Mouse (Mus musculus) CD4-positive, CD25-positive, alpha-beta regulatory T cell, adult 2 months (primary cell): ENCODE results near the gene Tmem159.

Experiments used
- DNase-seq: peaks from one replicate; pipeline ENCODE4 v3.0.0-alpha.2; 2012; ENCODE audit warnings: low read depth, low spot score

The Tmem159 gene

GRCm38 (mm10) chr7:120102164-120102972 lies at the start of gene Tmem159:
Tmem159 (plus strand) TSS chr7:120102353.
- DNase-seq: peak; percentile 52

GRCm38 (mm10) chr7:120054016-120054415 lies 48.1 kb upstream of the Tmem159 start:
- DNase-seq: no peak

DNA sequence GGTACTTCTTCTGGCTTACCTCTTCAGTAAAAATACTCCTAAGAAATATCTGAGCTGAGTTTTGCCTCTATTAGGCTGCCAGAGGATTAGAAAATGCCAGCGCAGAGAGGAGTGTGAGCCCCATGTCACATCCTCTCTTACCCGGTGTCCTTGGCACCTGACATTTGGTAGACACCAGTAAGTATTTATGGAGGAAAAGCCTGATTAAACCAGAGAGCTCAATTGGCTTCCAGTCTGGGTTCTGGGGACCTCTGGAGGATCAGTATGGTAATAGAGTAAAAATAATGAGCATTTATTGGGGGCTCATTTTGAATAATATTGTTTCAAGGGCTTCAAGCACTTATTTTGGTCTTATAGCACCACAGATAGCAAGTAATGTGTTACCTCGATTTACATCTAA lies 46.7 kb upstream of the Tmem159 start:
- DNase-seq: no peak

GRCm38 (mm10) chr7:120064045-120064444 lies 38.1 kb upstream of the Tmem159 start:
- peak; percentile 4 for DNase-seq

- no peak for DNase-seq
Measured at GRCm38 (mm10) chr7:120068114-120068513, 34.0 kb upstream of the Tmem159 start.

DNA sequence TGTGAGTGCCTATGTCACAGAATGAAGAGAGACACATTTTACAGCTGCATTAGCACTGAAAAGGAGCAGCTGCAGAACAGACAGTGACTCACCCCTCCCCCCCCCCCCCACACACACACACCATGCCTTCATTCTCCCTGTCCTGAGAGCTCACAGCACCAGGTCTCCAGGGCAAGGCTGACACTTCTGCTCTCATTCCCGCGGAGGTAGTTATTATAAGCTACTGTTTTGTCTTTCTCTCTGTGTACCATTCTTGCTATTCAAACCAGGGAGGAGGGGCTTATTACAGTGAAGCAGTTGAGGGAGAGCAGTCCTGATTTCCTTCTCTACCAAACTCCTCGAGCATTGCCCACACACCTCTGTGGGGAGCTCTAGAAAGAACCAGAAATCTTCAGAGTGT lies 33.0 kb upstream of the Tmem159 start:
- DNase-seq: no peak

GRCm38 (mm10) chr7:120080177-120080576 lies 22.0 kb upstream of the Tmem159 start:
- no peak for DNase-seq

DNA sequence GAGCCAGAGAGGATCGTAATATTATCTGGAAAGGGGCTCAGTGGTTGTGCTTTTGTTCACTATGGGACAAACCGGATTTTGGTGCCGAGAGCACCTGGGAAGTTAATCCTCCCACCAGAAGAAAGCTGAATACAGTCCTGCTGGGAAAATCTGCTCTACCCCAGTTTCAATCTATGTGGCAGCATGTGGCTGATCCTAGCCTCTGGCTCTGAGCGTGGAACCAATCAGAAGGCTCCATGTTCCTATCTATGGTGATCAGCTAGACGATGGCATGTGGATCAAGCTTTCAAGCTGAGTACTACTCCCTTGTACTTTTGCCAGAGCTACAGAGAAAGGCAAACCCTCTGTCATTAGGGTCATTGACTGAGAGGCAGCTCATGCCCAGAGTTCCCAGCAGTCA lies 9.1 kb upstream of the Tmem159 start:
- DNase-seq: no peak

- no peak for DNase-seq
Measured at GRCm38 (mm10) chr7:120094216-120094615, 7.9 kb upstream of the Tmem159 start.

GRCm38 (mm10) chr7:120095180-120095579 lies 7.0 kb upstream of the Tmem159 start, which contains the start of gene Dnah3:
Dnah3 (minus strand) TSS chr7:120095280.
- DNase-seq: no peak

DNA sequence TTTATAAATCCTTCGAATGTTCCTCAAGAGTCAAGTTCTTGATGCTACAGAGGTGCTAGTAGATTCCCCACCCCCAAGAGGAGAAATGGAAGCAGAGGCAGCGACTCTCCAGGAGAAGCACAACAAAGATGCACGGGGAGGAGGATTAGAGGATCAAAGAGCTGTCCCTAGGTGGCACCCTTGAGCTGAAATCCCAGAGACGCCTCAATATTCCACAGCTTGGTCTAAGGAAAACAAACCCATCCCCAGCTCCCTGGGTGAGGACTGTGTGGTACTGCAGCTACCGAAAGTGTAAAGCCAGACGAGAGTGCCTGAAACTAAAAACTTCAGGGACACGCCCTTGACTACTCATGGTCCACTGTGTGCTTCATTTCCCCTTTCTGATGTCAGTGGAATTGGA lies 4.3 kb upstream of the Tmem159 start:
- peak; percentile 32 for DNase-seq

DNA sequence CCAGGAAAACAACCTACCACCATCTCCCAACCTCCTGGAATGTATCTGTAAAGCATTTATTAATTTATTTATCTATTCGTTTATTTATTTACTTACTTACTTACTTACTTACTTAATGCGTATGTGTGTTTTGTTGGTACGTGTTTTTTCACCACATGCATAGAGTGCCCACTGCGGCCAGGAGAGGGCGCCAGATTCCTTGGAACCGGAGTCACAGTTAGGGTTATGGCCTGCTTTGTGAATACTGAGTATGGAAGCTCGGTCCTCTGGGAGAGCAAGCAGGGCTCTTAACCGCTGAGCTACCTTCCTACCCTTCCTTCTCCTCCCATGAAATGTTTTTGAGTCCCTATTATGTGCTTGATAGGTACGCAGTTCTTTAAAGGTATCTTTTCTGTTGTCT lies 3.8 kb upstream of the Tmem159 start:
- DNase-seq: peak; percentile 54

DNA sequence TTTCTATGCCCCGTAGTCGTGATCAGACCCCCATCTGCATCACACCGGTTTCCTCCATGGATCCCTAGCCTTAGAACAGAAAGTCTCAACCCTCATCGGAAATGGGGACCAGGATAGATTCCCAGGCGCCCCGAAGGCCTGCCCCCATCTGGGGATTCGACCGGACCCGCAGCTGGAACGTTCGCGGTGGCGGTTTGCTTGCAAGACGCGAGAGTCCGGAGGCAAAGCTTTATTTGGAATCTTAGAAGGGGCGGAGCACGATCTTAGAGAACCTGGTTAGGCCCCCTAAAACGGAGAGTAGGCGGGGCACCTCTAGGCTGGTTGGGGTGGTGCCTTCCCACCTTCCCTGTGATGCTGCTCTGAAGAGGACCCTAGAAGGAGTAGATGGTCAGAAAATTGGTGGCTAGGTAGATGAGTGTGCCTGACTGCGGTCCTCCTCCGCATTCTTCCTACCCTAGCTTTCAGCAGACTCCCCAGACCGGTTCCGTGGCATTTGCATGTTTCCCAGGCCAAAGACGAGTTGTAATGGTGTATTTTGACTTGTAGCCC lies 940 bp downstream of the Tmem159 start:
- DNase-seq: no peak

- DNase-seq: peak; percentile 5
Measured at GRCm38 (mm10) chr7:120104975-120105374, 2.8 kb downstream of the Tmem159 start.

- DNase-seq: no peak
Measured at GRCm38 (mm10) chr7:120106356-120106755, 4.2 kb downstream of the Tmem159 start.

DNA sequence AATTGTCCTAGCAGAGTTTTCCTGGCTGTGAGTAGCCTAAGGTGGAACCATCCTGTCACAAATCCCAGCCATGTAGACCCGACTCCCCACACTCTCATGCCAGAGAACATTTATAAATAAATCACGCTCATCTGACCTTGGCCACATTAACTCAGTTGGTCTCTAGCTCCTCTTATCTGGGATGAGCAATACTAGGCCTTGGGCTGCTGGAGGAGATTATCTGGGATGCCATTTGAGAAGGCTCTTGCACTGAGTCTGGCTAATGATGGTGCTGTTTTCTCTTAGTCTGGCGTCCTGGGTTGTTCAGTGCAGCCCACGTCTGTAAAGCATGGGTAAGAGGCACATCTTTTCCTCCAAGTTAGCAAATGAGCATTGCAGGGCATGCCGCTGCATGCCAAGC lies 7.5 kb downstream of the Tmem159 start:
- DNase-seq: no peak

- DNase-seq: no peak
Measured at GRCm38 (mm10) chr7:120116976-120117375, 14.8 kb downstream of the Tmem159 start.

GRCm38 (mm10) chr7:120117529-120117928 lies 15.4 kb downstream of the Tmem159 start:
- no peak for DNase-seq

GRCm38 (mm10) chr7:120123776-120124175 lies 21.6 kb downstream of the Tmem159 start:
- no peak for DNase-seq

DNA sequence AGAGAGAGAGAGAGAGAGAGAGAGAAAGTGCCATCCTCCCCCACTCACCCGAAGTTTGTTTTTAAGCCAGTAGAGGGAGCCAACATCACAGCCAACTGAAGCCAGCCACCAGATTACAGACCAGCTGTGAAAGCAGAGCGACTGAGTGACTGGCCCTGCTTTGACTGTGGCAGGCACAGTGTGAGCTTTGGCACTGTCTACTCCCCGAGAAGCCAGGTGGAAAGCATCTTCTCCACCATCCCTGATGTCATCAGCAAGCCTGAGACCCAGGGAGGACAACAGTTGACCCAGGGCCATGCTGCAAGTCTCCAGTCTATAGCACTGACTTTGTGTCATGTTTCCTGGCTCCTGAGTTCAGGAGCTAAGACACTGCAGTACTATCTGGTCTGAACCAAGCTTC lies 22.7 kb downstream of the Tmem159 start:
- DNase-seq: peak; percentile 43

DNA sequence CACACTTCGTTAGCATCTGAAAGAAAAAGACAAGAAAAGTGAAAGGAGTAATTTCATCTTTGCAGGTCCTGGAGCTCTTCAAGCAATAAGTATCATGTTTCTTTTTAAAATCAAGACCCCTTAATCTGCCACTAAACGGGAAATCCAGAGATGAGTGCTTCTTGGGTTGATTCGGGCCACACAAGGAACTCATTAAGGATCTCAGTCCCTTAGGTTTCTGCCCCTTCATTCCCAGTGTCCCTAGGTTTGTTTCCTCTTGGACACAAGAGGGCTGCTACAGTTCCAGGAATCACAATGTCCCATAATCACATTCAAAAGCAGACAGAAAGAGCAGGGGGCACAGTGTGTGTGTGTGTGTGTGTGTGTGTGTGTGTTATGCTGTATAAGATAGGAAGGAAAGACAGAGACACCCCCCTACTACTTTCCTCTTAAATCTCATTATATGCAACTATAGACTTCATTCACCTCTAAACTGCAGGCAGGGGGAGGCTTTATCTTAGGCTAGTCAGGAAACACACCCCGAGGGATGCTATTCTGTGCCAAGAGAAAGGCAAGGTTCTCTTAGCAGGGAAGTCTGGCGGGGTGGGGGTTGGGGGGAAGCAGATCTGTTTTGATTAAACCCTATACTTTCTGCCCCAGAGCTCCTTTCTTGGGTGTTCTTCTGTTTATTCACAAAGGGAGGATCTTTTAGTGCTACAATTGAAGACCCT lies 25.0 kb downstream of the Tmem159 start:
- no peak for DNase-seq

DNA sequence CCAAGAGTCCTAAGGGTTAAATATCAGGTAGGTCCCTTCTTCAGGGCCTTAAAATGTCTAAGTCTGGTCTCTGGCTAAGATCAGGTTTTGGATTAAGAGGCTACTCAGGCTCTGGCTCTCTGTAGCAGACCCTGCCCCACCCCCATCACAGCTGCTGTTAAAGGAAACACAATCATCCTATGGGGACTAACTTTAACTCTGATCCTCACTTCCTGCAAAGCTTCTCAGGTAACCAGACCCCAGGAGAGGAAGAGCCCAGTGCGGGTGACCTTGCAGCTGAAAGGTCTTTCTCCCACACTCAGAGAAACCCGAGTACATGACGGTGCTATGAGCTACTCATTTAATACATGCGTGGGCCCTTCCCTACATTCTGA lies 25.5 kb downstream of the Tmem159 start:
- DNase-seq: no peak

DNA sequence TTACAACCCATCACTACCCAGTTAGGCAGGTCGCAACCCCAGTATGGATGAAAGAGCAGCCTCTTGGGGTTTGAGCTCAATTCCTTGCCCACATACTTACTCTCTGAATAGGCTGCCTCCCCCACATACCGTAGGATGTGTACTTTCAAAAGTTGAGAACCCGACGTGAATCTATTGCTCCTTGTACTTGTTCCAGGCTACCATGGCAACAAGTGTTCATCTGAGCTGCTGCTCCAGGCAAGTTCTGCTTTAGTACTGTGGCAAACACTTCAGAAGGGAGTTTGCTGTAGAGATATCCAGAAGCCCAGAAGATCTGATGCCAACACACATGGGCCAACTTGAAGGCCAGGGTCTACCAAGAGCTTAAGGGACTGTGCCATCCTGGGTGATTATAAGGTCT lies 26.8 kb downstream of the Tmem159 start:
- DNase-seq: no peak
